Mouse (Mus musculus) hindbrain, postnatal 0 days (tissue): ENCODE results near the gene Gm43302. TPM values are rescaled to one million over a fixed set of nuclear protein-coding genes. Genes with fewer than 3 reads are reported as not detected.
"Not testable (repeated sequence)": the region's sequence is repeated elsewhere in the genome, so short reads cannot be mapped to it uniquely, and the experiment has no call there.

Experiments used
- ATAC-seq: fragments of 200-750 bp; cut with Nextera tagmentation; 2 replicates; pipeline ENCODE4 v1.8.0; 2017; ENCODE audit warnings: mild to moderate bottlenecking, moderate TSS enrichment, moderate library complexity
- DNase-seq: peaks from one replicate; pipeline ENCODE4 v3.0.0-alpha.2; 2015; ENCODE audit warnings: low spot score
- H3K27ac ChIP-seq: fragments of 300-500 bp; sonication (generic); 2 replicates; pipeline ENCODE4 v1.5.1; 2014; ENCODE audit warnings: mild to moderate bottlenecking
- H3K27me3 ChIP-seq: fragments of 300-500 bp; sonication (generic); 2 replicates; pipeline ENCODE4 v1.6.1; 2014; ENCODE audit warnings: low read length, mixed read lengths; ENCODE audit not compliant: insufficient read depth
- H3K36me3 ChIP-seq: fragments of 300-500 bp; sonication (generic); 2 replicates; pipeline ENCODE4 v1.6.1; 2014; ENCODE audit warnings: low read length, mixed read lengths; ENCODE audit not compliant: insufficient read depth
- H3K4me1 ChIP-seq: fragments of 300-500 bp; sonication (generic); 2 replicates; pipeline ENCODE4 v1.6.1; 2014; ENCODE audit warnings: antibody characterized with exemption, low read length, mixed read lengths; ENCODE audit not compliant: insufficient read depth
- H3K4me2 ChIP-seq: fragments of 300-500 bp; sonication (generic); 2 replicates; pipeline ENCODE4 v1.6.1; 2014; ENCODE audit warnings: low read depth, mild to moderate bottlenecking, low read length, moderate library complexity, mixed read lengths
- H3K4me3 ChIP-seq: fragments of 300-500 bp; sonication (generic); 2 replicates; pipeline ENCODE4 v1.5.1; 2014; ENCODE audit warnings: low read length
- H3K9ac ChIP-seq: fragments of 300-500 bp; sonication (generic); replicated peaks from 2 replicates; pipeline ENCODE4 v1.6.1; 2014; ENCODE audit warnings: mild to moderate bottlenecking, low read length, moderate library complexity, mixed read lengths
- H3K9me3 ChIP-seq: fragments of 300-500 bp; sonication (generic); 2 replicates; pipeline ENCODE4 v1.6.1; 2016; ENCODE audit warnings: low read length, mixed read lengths
- WGBS: fragments of 180-500 bp; shearing (Covaris S2); extraction: QIAGEN DNeasy Blood & Tissue Kit; methylation state at CpG from one replicate; pipeline ENCODE4 v1.1.7; 2014; 5-methylcytosine and 5-hydroxymethylcytosine counted together
- polyA plus RNA-seq: library from polyadenylated mRNA; unstranded; fragments of >200 nt; fragmentation: Nextera tagmentation; extraction: Ambion mirVana; gene quantifications from 2 replicates; pipeline ENCODE4 v1.2.1, GENCODE M21; 2015
- total RNA-seq: library from RNA; depleted of rRNA; stranded (reverse); fragments of >200 nt; gene quantifications from 2 replicates; pipeline ENCODE4 v1.2.3, GENCODE M21; 2014

Gm43302 gene
- total and polyA plus RNA-seq, 2 experiments from 2014 or later = 0.47 TPM; not detected in 1

GRCm38 (mm10) chr5:105238402-105238801 lies 55.1 kb downstream of the Gm43302 start:
- ATAC-seq, H3K27ac ChIP-seq, H3K4me1 ChIP-seq: not testable (repeated sequence)

DNA sequence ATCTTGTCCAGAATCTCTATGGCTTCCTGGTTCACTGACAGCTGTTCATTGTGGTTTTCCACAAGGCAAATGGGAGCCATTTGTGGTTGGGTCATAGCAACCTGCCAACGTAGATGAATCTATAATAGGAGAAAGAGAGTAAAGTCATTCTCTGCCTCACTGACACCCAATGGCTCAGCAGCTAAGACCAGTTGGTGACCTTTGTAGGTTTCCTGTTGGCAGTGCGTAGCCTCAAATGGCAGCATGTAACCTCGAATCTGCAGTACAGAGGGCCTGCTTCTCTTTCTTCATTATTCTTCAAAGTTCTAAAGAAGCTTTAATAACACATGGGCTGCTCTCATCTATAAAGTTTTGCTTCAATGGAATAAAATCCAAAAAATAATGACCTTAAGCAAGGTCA lies 57.5 kb downstream of the Gm43302 start:
- not testable (repeated sequence) for H3K9me3 ChIP-seq, DNase-seq, H3K36me3 ChIP-seq, H3K27ac ChIP-seq, H3K27me3 ChIP-seq, H3K4me1 ChIP-seq, ATAC-seq, H3K9ac ChIP-seq, H3K4me2 ChIP-seq, H3K4me3 ChIP-seq
- 66% methylated on average over 3 of the region's 3 CpGs for WGBS

More at GRCm38 (mm10) chr5:105238402-105238801, 55.1 kb downstream of the Gm43302 start:
- not testable (repeated sequence) for DNase-seq, H3K4me2 ChIP-seq, H3K4me3 ChIP-seq, H3K27me3 ChIP-seq, H3K9ac ChIP-seq, H3K9me3 ChIP-seq, H3K36me3 ChIP-seq
- 93% methylated on average over 1 of the region's 1 CpGs for WGBS

- not testable (repeated sequence) for H3K9me3 ChIP-seq, H3K4me2 ChIP-seq, H3K4me1 ChIP-seq, H3K9ac ChIP-seq, DNase-seq, ATAC-seq, H3K27me3 ChIP-seq, H3K4me3 ChIP-seq, H3K36me3 ChIP-seq, H3K27ac ChIP-seq
- no CpG with 5 or more reads among the region's 3 CpGs for WGBS
These were observed 84.5 kb downstream of the Gm43302 start for GRCm38 (mm10) chr5:105208957-105209356.

- H3K27ac ChIP-seq, H3K4me2 ChIP-seq, H3K27me3 ChIP-seq, H3K4me3 ChIP-seq, DNase-seq, ATAC-seq, H3K36me3 ChIP-seq, H3K9ac ChIP-seq, H3K4me1 ChIP-seq, H3K9me3 ChIP-seq: not testable (repeated sequence)
- 89% methylated on average over 4 of the region's 4 CpGs for WGBS
These were observed 92.6 kb downstream of the Gm43302 start for GRCm38 (mm10) chr5:105200791-105201355.

DNA sequence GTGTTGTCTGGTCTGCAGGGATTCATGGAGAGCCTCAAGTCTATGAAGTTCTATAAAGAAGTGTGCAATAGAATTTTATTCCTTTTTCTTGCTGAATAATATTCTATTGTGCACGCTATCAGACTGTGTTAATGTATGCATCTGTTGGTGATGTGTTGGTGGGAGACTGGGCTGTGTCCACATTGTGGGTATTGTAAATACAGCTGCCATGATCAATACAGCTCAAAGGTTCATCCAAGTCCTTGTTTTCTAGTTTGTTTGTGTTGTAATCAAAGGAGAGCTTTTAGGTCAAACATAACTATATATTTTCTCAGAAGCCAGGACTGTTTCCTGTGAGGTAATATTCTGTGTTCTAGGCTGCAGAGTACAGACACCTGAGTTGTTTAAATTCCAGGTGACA lies 94.3 kb downstream of the Gm43302 start:
- WGBS = 93% methylated on average over 1 of the region's 1 CpGs
- not testable (repeated sequence) for DNase-seq, H3K27me3 ChIP-seq, H3K4me2 ChIP-seq, H3K9ac ChIP-seq, H3K4me3 ChIP-seq, ATAC-seq, H3K4me1 ChIP-seq, H3K9me3 ChIP-seq, H3K36me3 ChIP-seq, H3K27ac ChIP-seq

GRCm38 (mm10) chr5:105197915-105198560 lies 95.5 kb downstream of the Gm43302 start:
- not testable (repeated sequence) for H3K9me3 ChIP-seq

DNA sequence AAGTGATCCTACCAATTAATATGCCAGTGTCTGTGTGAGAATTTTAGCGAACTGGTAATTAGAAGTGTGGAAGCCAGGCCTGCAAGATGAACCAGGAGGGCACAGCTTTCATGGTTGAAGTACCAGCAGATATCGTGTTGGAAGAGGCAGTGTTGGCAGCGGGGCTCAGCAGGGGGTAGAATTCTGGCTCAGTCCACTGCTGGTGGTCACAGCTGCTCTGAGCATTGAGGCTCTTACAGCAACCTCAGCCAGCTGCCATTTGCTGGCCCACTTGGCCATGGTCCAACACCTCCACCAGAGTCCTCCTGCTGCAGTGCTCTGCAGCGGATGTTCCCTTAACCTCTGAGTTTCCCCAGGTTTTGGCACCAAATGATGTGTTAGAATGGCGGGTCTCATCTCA lies 97.2 kb downstream of the Gm43302 start:
- WGBS = 66% methylated on average over 5 of the region's 5 CpGs
- not testable (repeated sequence) for H3K9ac ChIP-seq, H3K27me3 ChIP-seq, H3K36me3 ChIP-seq, H3K9me3 ChIP-seq, H3K27ac ChIP-seq, H3K4me2 ChIP-seq, H3K4me3 ChIP-seq, H3K4me1 ChIP-seq
- ATAC-seq = peak; percentile 71
- peak; percentile 1 for DNase-seq

More at GRCm38 (mm10) chr5:105197915-105198560, 95.5 kb downstream of the Gm43302 start:
- not testable (repeated sequence) for H3K27me3 ChIP-seq, H3K27ac ChIP-seq, H3K4me2 ChIP-seq, H3K4me3 ChIP-seq, ATAC-seq, H3K36me3 ChIP-seq, DNase-seq, H3K9ac ChIP-seq, H3K4me1 ChIP-seq

- WGBS = 90% methylated on average over 2 of the region's 2 CpGs
- not testable (repeated sequence) for H3K27ac ChIP-seq, H3K36me3 ChIP-seq, DNase-seq, ATAC-seq, H3K9me3 ChIP-seq, H3K4me1 ChIP-seq, H3K4me3 ChIP-seq, H3K4me2 ChIP-seq, H3K9ac ChIP-seq, H3K27me3 ChIP-seq
These were observed 101.0 kb downstream of the Gm43302 start for GRCm38 (mm10) chr5:105192536-105192935.
